ENCODE assay signal across 10 mouse cellular contexts in the genomic region with DNA sequence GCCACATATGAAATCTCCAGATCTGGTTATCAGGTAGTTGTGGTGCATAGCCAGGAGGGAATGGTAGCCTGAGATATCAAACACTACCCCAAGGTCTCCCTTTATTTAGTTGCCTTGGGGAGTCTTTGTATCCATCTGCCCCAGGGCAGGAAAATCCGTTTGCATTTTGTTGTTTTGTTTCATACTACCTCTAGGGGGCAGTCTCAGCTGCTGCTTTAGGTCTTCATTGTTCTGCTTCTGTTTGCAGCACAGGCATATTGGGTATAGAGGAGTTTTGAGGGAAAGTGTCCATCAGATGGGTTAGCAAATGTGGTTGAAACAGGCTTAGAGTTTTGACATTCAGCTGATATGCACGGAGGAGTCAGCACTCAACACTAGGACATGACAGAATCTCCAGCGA. TPM values are rescaled to one million over a fixed set of nuclear protein-coding genes. Genes with fewer than 3 reads are reported as not detected.
DNase-seq lines count a peak whose midpoint lies in the region; ATAC-seq and TF ChIP-seq lines count a peak whose summit lies in the region.
"Had no signal": no experiment of that assay in that cellular context is flagged by ENCODE, and none has a peak within 500 bp of the region (broad histone marks: within the 10 kb centered on the region; RNA-seq: fewer than 3 reads in every experiment).

No protein-coding gene starts in this region.

- H3K9ac ChIP-seq in heart, postnatal 0 days (replicated peaks; ENCODE audit: low read depth, low read length): no peak overlapping the region
- H3K9ac ChIP-seq in limb, embryonic 11.5 days (ENCODE audit: low read length): no peak overlapping the region

- H3K4me2 ChIP-seq in heart, postnatal 0 days (ENCODE audit: low read depth, low read length): no peak overlapping the region
- no peak overlapping the region for H3K4me2 ChIP-seq in limb, embryonic 11.5 days (ENCODE audit: low read depth, severe bottlenecking)

- H3K36me3 ChIP-seq in heart, postnatal 0 days (replicated peaks; ENCODE audit: control insufficient read depth, insufficient read depth, low read length): no peaks in the 10 kb centered on the region
- no peaks in the 10 kb centered on the region for H3K36me3 ChIP-seq in limb, embryonic 11.5 days (ENCODE audit: control insufficient read depth, insufficient read depth, low read length)

- H3K4me3 ChIP-seq in heart, postnatal 0 days (ENCODE audit: low read depth, low read length): no peak overlapping the region
- no peak overlapping the region for H3K4me3 ChIP-seq in limb, embryonic 11.5 days (ENCODE audit: low read depth, low read length)

- peak; percentile 71 for DNase-seq in heart, postnatal 0 days (ENCODE audit: low spot score)
- no peak for DNase-seq in heart, postnatal 36 days
- DNase-seq in B cell, adult 2 months: peak; percentile 13 to 20
- peak; percentile 70 for DNase-seq in ZHBTc4 (ENCODE audit: low read depth, low spot score)
- DNase-seq in limb, embryonic 11.5 days (ENCODE audit: low spot score): peak; percentile 42
- no peak for DNase-seq in heart, adult 11 months
- DNase-seq in adrenal gland, adult 8-10 months: no peak
- DNase-seq: adrenal gland, postnatal 10 days; kidney, postnatal 25 days had no signal

- H3K9me3 ChIP-seq in heart, postnatal 0 days (replicated peaks; ENCODE audit: control insufficient read depth, low read length): no peaks in the 10 kb centered on the region
- H3K9me3 ChIP-seq in limb, embryonic 11.5 days (ENCODE audit: control insufficient read depth, low read length): no peaks in the 10 kb centered on the region

- intact Hi-C loops in heart, postnatal 36 days (cut with DNase I): no loop called here

- H3K4me1 ChIP-seq in heart, postnatal 0 days (ENCODE audit: control insufficient read depth, insufficient read depth): 0 out of 2 replicates have a peak, but pooled peaks cover 10% of the 10 kb centered on the region
- no peaks in the 10 kb centered on the region for H3K4me1 ChIP-seq in limb, embryonic 11.5 days (ENCODE audit: control insufficient read depth, insufficient read depth, low read length)

- no peak for TF ChIP-seq EP300 in heart, postnatal 0 days (IDR thresholded peaks at IDR 0.05; ENCODE audit: low read depth)

- H3K27ac ChIP-seq in heart, postnatal 0 days (ENCODE audit: low read depth): no peak overlapping the region
- no peak overlapping the region for H3K27ac ChIP-seq in limb, embryonic 11.5 days (replicated peaks; ENCODE audit: low read depth, low read length)

- peak; percentile 82 for TF ChIP-seq CTCF in heart, postnatal 0 days (IDR thresholded peaks at IDR 0.05; ENCODE audit: low read depth)

- H3K27me3 ChIP-seq in heart, postnatal 0 days (ENCODE audit: control insufficient read depth, insufficient read depth, low read length): no peaks in the 10 kb centered on the region
- H3K27me3 ChIP-seq in limb, embryonic 11.5 days (ENCODE audit: control insufficient read depth, insufficient read depth, low read length): no peaks in the 10 kb centered on the region

- ATAC-seq in heart, postnatal 0 days (ENCODE audit: insufficient read depth, low read depth): no peak
- ATAC-seq in limb, embryonic 11.5 days (ENCODE audit: insufficient number of reproducible peaks, low FRiP score, low TSS enrichment, low read depth): no peak
- ATAC-seq in erythroid progenitor cell, adult 5-6 weeks (replicated peaks; ENCODE audit: low FRiP score, poor library complexity, severe bottlenecking): no peak

- WGBS in heart, postnatal 0 days: 48% methylated on average over 3 of the region's 3 CpGs
- WGBS in limb, embryonic 11.5 days: 50% methylated on average over 3 of the region's 3 CpGs

RNA-seq across cellular contexts. Expression of a gene that starts 40.5 kb away (rescaled TPM):
- 19.1 and 23.9 TPM in 2 replicates for total RNA-seq in heart, postnatal 0 days (2014; rRNA removed; ENCODE audit: low replicate concordance)
- polyA plus RNA-seq in heart, postnatal 0 days (2015; fragmentation: Nextera tagmentation; extraction: Ambion mirVana): 3.4 and 4.5 TPM in 2 replicates
- 10 to 100 TPM in 1 of 2 experiments, 1 to 10 TPM in 1; 9.1 to 13.1 TPM for total RNA-seq in heart, postnatal 36 days (2021)
- polyA plus RNA-seq in limb, embryonic 11.5 days (2014; fragmentation: Nextera tagmentation; extraction: Ambion mirVana): 11.3 and 11.5 TPM in 2 replicates
- 5.9 and 15.1 TPM in 2 replicates for total RNA-seq in erythroid progenitor cell, adult 5-6 weeks (2015; ENCODE audit: low replicate concordance)
- 4.7 and 9.5 TPM in 2 replicates for total RNA-seq in erythroid progenitor cell, adult 5-6 weeks (2017; ENCODE audit: low replicate concordance)
- 10 to 100 TPM; 29.6 to 39.5 (median 34.4) TPM for total RNA-seq in adrenal gland, adult 8-10 months (2022)

RNA-seq across cellular contexts. Expression of a gene that starts 40.6 kb away (rescaled TPM):
- 66.6 and 70.8 TPM in 2 replicates for total RNA-seq in heart, postnatal 0 days (2014; rRNA removed; ENCODE audit: low replicate concordance)
- 14.5 and 14.9 TPM in 2 replicates for polyA plus RNA-seq in heart, postnatal 0 days (2015; fragmentation: Nextera tagmentation; extraction: Ambion mirVana)
- 10 to 100 TPM; 61.1 to 63.3 TPM for total RNA-seq in heart, postnatal 36 days (2021)
- polyA plus RNA-seq in limb, embryonic 11.5 days (2014; fragmentation: Nextera tagmentation; extraction: Ambion mirVana): 34.1 and 38.2 TPM in 2 replicates
- total RNA-seq in erythroid progenitor cell, adult 5-6 weeks (2015; ENCODE audit: low replicate concordance): 6.1 and 11.3 TPM in 2 replicates
- 18.6 and 47.6 TPM in 2 replicates for total RNA-seq in erythroid progenitor cell, adult 5-6 weeks (2017; ENCODE audit: low replicate concordance)
- total RNA-seq in adrenal gland, adult 8-10 months (2022): 10 to 100 TPM; 72.8 to 86.8 (median 78.4) TPM

Comparison
In these comparisons a context has a peak if more than half of its experiments do, and no peak if none do; other contexts are left out.
1. DNase-seq: peak in heart, postnatal 0 days (single experiment), B cell, adult 2 months (2 of 2), ZHBTc4 (single experiment) and limb, embryonic 11.5 days (single experiment); none in heart, postnatal 36 days (0 of 2), heart, adult 11 months (single experiment) and adrenal gland, adult 8-10 months (single experiment).